Mouse (Mus musculus) spleen, postnatal 36 days (tissue): ENCODE data around the gene Egfl6.

ENCODE experiments used
- DNase-seq, 2 experiments: peaks; one replicate each; pipeline ENCODE4 v3.0.0; 2022; ENCODE audit warnings: low spot score in 2 of 2, mixed read lengths in 1 of 2

Gene Egfl6

DNA sequence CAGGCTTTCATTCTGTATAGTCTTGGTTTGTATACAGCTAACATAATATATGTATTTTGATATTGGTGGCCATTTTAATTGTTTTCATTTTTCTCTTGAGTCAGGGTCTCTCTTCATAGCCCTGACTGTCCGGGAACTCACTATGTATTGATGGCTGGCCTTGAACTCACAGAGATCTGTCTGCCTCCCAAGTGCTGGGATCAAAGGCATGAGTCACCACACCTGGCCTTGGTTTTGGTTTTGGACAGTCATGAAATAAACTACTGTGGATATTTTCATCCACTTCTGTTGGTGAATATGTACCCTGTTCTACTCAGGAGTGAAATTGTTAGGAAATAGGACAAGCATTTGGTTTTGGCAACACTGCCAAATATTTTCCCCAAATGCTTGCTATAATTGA, 68.9 kb downstream of the Egfl6 start:
- no peak for DNase-seq

DNA sequence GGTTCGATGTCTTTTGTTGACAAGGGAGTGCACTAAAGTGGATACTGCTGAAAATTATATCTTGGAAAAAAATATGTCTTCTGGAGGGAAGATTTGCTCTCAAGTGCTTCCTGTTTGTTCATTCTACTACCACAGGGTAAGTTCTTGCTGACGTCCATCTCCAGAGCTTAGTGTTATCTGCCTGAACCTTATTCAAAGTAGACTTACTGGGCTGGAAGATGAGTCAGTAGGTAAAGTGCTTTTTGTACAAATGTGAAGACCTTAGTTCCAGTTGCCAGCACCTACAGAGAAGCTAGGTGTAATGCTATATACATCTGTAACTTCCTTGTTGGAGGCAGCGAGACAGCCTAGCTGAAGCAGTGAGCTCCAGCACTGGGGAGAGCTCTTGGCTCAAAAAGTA, 69.6 kb downstream of the Egfl6 start:
- no peak for DNase-seq

DNA sequence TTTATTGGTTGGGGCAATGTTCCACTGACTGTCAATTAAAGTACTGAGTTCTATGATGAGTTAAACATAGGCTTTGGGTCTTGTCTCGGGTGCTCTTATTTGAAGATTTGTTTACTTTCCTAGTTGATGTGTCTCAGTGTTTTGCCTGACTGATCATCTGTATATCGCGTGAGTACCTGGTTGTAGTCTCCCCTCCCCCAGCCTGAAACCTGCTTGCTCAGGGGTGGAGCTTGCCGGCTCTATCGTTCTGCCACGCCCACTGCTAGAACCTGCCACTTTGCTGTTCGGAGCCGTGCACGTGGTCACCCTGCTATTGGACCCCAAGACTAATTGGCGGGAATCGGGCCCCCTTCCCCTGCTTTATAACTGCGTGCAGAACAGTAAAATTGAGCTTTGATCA, 71.5 kb downstream of the Egfl6 start:
- DNase-seq: peak; percentile 6 to 8

DNA sequence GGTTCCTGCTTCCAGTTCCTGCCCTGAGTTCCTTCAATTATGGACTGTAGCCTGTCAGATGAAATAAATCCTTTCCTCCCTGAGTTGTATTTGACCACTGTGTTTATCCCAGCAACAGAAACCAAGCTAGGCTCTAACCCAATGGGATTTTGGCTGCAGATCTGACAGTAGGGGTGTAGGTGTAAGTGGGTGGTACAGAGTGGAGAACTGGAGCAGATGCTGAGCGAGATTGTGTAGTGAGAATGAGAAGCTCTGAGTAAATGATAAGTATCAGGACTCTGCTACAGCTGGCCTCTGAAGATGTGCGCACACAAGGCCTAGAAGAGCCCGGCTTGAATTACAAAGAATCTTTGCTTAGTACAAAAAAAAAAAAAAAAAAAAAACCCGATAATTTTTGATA, 73.4 kb downstream of the Egfl6 start:
- no peak for DNase-seq

DNA sequence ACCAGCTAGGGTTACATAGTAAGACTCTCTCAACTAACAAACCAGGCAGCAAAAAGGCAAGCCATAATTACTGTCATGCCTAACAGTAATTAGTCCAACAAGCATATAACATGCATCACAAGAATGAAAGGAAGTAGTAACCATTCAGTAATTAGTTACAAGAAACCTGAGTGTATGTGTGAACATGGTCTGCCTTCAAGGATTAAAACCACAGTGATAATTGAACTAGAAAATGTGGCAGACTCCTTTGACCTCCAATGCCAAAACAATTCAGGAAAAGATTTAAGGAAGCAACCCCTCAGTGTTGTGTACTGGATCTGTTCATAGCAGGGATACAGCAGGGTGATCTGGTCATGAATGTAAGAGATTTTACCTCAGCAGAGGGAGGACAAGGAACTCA, 74.4 kb downstream of the Egfl6 start:
- DNase-seq: no peak

DNA sequence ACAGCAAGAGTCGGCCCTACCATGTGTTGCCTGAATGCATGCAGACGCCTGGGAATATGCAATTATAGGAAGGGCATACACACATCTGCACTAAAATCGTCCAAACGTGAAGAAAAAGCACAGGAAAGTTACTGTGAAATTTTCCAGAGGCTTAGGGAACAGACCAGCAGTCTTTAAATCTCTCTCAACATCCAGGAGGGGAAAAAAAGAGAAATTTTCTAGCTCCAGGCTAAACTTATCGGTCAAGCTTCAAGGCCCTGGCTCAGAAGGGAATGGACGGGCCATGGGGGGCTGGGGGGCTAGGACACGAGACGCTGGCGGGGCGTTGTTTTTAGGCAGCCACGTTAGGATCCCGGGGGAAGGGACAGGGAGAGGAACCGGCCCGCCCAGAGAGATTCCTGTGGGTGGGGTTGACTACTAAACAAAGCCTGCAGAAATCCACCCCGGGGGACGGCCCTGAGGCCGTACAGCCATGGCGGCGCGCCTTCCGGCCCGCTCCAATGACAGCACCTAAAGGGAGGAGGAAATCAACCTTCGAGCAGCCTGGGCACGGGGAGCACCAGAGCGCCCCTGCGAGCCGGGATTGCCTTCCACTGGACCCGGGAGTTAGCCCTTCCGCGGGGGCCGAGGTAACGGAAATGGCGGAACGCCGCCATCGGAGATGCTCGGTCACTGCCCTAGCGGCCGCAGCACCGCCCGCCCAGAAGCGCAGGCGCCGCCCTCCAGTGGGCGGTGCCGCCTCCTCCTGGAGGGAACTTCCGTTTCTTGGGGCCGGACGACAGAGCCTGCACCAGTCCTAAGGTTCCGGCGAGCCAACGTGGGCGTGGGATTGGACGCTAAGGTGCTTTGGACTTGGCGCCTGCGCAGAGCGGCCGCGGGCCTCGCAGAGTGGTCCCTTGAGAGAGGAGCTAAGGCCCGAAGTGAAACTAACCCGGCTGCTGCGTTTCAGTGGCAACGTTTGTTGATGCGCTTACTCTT, 75.5 kb downstream of the Egfl6 start:
- peak; percentile 95 to 96 for DNase-seq

DNA sequence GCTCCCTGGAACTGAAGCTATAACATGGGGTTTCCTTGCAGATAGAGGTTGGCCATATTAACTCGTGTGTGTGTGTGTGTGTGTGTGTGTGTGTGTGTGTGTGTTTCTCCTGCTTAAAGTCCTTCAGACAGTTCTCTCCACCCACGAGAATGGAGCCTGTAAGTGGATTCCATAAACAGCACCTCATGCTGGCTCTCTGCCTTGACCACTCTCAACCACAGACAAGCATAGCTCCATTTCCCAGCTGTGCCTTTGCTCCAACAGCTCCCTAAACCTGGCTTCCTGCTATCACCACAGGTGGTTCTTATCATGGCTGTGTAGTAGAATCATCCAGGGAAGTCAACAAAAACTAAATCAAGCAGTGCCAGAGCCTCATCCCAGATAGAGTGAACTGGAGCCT, 81.1 kb downstream of the Egfl6 start:
- DNase-seq: no peak

DNA sequence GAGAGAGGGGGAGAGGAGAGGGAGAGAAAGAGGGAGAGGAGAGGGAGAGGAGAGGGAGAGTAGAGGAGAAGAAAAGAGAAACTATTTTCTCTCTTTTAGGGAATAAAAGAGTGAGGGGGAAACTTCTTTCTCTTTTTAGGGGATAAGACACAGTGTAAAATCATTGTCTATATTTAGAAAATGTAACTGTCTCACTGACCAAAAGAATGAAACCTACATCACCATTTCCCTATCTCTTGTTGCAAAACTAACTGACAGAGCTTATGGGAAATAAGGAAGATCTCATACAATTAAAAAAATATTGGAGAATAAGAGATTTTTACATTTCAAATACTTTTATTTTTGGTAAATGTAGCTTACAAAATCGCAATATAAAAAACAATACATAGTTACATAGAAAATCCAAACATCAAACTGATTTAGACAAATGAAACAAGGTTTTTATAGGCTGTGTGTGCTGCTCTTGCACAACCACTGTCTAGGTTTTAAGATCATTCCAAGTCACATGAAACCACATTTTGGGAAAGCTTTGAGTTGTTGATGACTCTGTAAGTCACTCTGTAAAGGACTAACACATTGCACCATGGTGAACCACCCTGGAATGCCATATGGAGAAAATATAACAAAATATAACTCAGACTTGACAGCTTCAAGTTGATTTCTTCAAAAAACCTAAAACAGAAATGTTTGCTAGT, 85.9 kb downstream of the Egfl6 start:
- no peak for DNase-seq

DNA sequence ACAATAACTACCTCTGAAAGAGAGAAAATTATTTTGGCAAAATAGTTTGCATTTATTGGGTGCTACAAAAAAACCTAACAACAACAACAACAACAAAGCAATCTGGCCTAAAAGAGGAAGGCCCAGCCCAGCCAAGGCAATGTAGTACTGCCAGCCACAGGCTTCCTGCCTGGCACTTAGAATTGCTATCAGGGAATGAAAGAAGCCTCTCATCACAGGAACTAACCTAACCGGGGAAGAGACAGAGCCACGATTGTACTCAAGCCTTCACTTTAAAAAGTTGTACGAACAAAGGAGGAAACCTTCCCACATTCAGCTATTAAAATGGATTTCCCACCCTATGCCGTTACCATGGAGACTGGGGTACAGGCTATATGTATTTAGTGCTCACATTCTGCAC, 87.7 kb downstream of the Egfl6 start:
- no peak for DNase-seq

DNA sequence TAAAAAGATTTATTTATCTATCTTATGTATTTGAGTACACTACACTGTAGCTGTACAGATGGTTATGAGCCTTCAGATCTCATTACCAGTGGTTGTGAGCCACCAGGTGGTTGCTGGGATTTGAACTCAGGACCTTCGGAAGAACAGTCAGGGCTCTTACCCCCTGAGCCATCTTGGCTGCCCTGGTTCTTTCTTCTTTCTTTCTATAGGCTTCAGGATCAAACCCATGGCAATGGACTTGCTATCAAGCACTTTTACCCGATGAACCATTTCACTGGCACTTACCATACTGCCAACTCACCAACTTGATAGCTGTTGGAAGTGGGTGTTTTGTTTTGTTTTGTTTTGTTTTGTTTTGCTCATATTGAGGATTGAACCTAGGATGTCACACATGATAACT, 90.5 kb downstream of the Egfl6 start:
- no peak for DNase-seq

DNA sequence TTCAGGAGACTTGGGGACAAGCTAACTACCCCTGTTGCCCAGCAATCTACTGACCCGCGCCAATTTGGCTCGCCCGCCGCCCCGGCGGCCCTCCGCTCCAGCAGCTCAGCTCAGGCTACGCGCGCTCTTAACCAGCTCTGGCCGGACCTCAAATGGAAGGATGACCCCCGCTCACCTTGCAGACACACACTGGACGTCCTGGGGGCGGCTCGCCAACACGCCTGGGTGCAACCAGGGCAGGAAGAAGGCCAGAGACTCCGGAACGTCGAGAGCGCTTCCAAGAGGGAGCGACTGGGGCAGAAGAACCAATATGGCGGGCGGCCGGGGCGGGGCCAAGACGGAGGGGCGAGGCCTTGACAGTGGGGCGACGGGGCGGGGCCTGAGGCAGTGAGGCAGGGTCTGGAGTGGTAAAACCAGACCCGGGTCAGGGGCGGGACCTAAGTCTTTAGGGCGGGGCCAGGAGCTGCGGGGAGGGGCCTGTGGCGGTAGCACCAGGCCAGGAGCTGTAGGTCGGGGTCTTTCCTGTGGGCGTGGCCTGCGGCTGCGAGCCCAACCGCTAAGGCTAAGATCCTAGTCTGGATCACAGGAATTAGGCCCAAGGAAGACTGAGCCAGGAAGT, 106.0 kb downstream of the Egfl6 start, which contains the start of gene Rab9:
Gene Rab9, minus strand, starts transcription at position 503 of the 619 bp plus-strand sequence.
- DNase-seq: peak; percentile 91 to 93

DNA sequence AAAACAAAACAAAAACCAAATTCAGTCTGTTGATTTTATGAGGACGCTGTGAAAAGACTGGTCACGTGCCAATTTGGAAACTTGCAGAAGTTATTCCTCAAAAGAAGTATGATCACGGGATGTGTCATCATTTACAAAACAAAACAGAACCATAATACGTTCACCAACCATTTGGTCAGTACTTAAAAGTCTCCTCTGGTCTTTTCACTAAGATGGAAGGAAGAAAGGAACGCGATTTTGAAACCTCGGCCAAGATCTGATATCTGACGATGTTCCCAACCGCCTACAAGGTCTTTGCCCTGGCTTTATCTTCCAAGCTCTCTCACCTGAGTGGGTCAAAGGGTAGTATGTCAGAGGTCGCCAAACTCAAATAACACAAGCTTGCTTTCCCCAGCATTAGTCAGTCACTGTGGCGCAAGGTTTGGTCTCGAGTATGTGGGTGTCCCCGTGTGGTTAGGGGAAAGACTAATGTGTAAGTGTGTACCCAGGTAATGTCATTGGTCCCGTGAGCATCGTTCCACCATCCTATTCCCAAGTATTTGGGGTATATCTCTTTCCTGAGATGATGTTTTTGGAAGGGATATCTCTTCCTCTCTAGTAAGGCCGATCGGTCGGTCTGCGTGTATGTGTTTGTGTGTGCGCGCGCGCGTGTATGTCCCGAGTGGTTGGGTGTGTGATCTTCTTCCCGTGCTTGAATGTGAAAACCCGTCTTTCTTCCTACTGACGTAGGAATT, 106.7 kb downstream of the Egfl6 start:
- peak in 1 of 2 experiments; percentile 9 for DNase-seq

DNA sequence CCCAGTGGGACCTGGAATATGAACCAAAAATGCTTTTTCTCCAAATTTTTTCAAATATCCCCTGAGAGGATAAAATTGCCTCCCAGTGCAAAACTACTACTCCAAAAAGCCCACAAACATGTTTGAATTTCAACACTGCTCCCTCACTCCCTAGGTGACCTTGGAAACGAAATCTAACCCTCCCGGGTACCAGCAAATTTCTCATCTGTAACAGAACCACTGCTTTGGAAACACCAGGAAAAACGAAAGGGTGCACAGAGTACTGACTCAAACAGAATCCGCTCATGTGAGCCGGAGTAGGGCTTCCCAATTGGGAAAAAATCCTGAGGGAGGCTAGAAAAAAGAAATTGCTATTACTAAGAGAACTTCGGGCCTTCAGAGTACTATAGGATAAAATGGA, 108.1 kb downstream of the Egfl6 start:
- no peak for DNase-seq
